Mouse (Mus musculus) natural killer cell, adult 2 months (primary cell): ENCODE data around the gene Arhgef11.

Source experiments
- DNase-seq, 2 experiments: peaks; one replicate each; pipeline ENCODE4 v3.0.0; 2022; ENCODE audit warnings: low spot score in 2 of 2

The Arhgef11 gene

DNA sequence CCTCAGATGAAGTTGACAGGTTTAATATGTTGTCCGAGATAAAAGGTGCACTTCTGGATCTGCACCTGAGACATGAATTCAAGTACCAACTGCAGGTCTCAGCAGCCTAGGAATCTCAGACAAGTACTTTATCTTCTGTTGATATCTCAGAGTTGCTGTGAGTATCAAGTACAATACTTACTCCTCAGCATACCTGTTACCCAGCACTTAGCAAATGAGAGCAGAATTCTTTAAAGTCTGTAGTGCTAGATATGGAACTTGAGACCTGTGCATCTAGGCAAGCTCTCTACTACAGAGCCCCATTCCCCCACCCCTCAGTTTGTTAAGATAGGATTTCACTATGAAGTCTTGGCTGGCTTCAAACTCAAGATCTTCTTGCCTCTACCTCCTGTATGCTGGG, 43.9 kb downstream of the Arhgef11 start:
- no peak for DNase-seq

DNA sequence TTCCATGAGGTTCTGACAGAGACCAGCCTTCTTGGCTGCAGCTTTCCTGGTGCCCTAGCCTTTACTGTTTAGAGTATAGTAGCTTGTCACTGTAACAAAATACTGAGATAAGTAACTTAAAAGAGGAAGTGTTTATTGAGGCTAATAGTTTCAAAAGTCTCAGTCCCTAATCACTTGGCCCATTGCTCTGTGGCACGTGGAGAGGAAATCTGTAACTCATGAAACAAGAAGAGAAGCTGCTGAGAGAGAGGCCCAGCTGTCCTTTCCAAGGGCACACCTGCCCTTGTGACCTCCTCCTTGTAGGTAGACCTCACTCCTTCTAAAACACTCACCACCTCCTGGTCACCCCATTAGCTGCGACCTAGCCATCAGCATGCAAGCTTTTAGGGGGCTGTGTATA, 101.2 kb downstream of the Arhgef11 start:
- no peak for DNase-seq

DNA sequence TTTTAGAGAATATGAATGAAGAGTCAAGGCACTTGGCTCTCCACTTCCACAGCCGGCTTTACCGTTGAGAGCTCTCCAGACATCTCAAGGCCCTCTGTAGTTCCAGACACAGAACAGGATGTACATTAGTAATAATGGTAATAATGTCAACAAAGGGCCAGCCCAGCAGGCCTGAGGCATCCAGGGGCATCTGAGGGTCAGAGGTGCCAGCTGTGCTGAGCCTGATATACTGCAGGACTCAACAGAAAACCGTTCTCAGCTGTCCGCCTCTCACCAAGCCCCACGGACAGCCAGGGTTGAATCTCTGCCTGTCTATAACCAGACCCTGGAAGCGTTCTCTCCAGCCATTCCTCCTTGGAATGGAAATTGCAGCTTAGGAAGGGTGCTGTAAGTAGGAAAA, 107.2 kb downstream of the Arhgef11 start:
- no peak for DNase-seq

DNA sequence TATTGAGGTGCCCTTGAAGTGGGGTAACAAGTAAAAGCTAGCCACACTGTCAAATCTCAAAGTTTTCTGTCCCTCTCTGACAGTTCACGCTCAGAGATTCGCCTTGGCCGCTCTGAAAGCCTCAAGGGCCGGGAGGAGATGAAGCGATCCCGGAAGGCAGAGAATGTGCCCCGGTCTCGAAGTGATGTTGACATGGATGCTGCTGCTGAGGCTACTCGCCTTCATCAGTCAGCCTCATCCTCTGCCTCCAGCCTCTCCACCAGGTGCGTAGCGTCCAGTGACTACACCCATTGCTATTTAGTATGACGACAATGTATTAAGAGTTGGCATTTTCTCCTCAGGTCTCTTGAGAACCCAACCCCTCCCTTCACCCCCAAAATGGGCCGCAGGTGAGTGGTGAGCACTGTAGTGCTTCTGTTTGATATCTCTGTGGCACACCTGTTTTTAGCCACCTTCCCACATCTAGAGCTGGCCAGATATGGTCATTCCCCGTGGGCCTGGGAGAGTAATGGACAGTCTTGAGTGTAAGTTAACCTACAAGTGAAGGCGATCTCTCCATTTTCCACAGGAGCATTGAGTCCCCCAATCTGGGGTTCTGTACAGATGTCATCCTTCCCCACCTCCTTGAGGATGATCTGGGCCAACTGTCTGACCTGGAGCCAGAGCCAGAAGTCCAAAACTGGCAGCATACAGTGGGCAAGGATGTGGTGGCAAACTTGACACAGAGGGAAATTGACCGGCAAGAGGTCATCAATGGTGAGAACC, 108.2 kb downstream of the Arhgef11 start:
- no peak for DNase-seq

DNA sequence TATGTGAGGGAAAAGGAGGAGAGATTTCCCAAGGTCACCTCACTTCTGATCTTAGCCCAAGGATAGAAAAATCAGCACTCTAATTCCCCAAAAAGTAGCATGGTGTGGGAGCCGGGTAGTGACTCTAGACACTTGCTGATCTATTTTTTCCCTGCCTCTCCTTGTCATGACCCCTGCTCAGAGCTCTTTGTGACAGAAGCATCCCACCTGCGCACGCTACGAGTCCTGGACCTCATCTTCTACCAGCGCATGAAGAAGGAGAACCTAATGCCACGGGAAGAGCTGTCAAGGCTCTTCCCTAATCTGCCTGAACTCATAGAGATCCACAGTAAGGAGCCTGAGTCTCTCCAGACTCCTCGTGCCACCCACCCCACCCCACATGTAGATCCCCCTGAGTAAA, 108.8 kb downstream of the Arhgef11 start:
- no peak for DNase-seq

DNA sequence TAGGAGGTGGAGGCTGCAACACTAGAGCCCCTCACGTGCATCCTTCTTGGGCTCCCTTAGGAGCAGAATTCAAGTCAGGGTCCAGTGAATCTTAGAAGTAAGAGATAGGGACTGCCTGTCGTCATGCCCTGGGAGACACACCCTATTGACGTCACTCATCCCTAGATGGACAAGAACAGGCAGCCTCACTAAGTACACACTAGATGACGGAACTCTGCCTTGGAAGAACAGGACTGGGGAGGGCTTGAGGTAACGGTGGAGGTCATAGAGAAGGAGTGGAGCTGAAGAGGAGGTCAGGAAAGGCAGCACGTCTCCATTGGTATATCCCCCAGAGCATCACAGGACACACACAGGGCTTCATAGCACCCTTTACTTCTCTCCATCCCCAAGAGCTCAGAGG, 111.3 kb downstream of the Arhgef11 start:
- no peak for DNase-seq

DNA sequence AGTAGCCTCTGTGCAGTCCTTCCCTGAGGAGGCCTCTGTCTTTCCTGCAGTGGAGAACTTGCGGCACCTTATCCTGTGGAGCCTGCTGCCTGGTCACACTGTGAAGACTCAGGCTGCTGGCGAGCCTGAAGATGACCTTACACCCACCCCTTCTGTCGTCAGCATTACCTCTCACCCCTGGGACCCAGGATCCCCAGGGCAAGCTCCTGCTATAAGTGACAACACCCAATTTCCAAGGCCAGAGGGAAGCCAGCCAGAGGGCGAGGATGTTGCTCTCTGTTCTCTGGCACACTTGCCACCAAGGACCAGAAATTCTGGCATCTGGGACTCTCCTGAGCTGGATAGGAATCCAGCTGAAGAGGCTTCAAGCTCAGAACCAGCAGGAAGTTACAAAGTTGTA, 115.7 kb downstream of the Arhgef11 start:
- no peak for DNase-seq

DNA sequence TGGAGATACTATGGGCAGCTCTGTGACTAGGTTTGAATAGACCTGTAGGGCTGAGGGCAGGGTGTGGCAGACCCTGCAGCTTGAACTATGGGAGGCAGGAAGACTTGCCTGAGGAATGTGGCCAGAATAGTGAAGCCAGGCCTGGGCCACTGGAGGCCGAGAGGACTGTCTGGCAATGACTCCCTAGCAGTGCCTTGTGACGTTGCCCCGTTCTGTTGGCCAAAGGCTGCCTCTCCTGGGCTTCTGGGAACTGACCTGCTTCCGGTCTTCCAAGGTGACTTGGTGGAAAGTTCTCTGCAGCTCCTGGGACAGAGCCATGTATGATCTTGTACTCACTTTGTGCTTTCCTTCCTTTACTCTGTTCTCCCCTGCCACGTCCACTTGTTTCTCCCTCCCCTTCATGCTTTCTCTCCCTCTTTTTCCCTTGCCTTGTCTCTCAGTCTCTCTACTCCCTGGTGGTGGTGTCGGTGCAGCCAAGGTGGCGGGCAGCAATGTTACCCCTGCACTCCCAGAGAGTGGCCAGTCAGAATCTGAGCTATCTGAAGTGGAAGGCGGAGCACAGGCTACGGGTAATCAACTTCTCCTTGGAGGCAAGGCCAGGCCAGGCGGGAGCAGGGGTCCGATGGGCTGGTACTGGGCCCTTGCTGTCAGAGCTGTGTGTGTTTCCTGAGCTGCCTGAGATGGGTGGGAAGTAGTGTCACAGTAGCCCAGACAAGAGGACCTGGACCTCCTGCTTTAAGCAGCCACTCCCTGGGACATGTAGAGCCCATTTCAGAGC, 116.8 kb downstream of the Arhgef11 start:
- DNase-seq, result no peak

DNA sequence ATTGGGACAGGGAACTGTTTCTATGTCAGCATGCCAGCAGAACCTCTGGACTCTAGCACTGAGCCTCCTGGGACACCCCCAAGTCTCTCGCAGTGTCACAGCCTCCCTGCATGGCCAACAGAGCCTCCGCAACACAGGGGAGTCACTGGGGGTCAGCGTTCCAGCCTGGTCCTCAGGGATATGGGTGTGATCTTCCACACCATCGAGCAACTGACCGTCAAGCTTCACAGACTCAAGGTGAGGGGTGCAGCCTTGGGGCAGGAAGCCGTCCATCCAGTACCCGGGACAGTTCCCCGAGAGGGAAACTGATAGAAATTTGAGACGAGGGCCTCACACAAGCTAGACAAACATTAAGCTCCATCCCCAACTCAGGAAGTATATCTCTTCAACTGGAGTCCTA, 118.0 kb downstream of the Arhgef11 start:
- DNase-seq, result no peak

DNA sequence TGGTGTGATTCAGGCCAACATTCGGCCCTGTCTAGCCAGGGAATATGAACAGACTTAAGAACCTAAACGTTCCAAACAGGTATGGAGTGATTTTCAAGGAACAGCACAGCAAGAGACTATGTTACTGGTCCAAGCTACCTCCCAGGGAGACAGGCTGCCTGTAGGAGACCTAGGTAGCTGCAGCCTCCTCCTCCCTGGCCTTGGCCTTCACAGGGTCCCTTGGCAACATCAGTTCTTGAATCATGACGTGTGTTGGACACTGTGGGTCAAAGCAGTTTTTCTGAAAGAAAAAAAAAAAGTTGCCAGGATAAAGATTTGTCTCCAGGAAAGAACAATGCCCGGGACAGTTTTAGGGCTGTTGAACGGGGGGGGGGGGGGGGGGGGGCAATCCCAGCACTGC, 121.5 kb downstream of the Arhgef11 start:
- no peak for DNase-seq

DNA sequence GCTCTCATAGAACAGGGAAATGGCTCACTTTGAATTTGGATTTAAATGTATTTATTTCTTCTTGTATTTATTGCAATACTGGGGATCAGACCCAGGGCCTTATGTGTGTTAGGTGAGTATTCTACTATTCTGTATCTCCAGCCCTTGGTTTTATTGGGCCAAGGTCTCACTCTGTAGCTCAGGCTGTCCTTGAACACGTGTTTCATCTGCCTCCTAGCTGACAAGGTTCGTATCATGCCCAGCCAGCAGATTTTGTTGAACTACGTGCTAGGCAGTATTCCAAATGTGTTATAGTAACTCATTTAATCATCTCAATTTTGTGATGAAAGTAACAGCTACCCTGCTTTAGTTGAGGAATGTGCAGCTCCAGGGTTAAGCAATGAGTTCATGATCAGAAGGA, 124.7 kb downstream of the Arhgef11 start:
- DNase-seq, result no peak

DNA sequence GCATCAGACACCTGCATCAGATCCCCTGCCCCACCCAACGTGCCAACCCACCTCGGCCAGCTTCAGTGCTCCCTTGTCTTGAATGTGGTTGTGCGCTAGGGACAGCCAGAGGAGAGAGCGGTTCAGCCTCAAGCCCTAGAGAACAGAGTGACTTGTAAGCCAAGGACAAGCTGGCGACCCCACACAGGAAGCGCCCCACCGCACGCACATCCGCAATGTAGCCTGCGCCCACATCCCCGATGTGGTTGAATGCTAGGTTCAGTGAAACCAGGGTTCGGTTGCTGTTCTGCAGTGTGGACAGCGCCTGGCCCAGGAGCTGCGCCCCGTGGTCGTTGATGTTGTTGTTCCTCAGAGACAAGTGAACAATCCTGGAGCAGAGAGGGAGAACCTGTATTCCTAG, 125.4 kb downstream of the Arhgef11 start:
- DNase-seq, result peak; percentile 61 to 67

DNA sequence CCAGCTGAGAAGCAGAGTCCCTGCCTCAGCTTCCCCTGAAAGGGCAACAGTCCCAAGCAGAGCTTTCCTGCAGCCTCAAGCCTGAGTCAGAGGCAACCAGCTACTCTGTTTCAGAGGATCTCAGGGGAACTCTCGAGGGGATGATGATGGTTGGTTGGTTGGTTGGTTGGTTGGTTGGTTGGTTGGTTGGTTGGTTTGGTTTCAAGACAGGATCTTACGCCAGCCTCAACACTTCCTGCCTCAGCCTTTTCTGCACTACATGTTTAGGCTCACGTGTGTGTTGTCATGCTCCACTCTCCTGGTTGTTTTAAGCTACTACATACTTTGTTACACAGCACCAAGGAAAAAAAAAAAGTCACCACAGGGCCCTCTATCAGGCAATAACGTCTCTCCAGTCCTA, 126.6 kb downstream of the Arhgef11 start:
- DNase-seq, result peak in 1 of 2 experiments; percentile 30

DNA sequence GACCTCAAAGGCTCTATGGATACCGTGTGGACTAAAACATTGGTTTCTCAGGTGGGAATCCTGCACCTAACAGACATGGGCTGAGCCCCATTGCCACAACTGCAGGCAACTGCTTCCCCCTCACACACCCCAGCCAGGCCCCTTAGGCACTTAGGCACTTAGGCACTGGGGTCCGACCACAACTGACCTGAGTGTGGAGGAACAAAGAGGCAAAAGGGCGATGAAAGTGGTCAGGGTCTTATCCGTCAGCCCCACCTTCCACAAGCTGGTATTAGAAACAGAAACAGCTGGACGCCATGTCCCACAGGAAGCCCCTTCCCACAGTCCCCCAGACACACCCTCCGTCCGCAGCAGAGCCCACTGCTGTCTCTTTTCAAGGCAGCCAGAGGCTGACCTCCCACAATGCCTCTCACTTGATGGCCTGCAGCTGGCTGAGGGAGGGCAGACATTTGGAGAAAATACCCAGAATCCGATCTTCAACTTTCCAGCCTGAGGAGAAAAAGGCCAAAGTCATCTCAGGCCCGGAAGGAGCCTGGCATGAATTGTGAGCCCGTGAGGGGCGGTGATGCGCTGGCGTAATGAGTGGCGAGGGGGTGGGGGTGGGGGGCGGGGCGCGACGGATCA, 127.8 kb downstream of the Arhgef11 start:
- DNase-seq, result no peak

DNA sequence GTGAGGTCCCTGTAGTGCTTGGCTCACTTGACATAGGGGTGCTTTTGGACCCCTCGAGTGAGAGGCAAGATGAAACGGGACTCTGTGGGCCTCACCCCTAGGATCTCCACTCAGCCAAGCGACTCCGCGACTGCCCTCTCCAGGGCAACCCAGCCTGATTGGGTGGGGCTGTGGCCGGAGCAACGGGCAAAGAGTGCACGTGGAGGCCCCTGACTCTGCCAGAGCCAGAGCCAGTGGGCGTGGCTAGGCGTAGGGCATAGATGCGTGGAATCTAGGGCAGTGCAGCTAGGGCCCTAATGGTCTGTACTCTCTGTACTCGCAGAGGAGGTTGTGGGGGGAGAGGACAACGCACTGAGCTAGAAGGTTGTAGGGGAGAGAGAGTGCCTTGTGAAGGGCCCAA, 131.1 kb downstream of the Arhgef11 start, which contains the start of gene Lrrc71:
TSS of gene Lrrc71 (minus strand) at position 195 of the 400 bp plus-strand sequence.
- no peak for DNase-seq

DNA sequence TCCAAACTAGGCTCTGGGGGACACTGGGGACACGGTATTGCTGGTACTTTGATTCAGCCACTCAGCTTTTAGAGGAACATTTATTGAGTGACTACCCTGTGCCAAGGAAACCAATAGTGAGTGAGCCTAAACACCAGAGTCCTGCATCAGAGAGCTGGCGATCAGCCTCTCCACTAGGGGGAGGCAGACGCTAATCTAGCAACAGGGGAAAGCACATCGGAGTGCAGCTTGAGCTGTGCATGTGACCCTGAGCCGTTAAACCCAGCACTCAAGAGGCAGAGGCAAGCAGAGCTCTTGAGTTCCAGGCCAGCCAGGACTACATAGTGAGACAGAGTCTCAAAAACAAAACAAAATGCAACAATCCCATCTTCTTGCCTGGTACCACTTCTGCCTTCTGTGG, 131.7 kb downstream of the Arhgef11 start:
- DNase-seq, result peak; percentile 39 to 47

DNA sequence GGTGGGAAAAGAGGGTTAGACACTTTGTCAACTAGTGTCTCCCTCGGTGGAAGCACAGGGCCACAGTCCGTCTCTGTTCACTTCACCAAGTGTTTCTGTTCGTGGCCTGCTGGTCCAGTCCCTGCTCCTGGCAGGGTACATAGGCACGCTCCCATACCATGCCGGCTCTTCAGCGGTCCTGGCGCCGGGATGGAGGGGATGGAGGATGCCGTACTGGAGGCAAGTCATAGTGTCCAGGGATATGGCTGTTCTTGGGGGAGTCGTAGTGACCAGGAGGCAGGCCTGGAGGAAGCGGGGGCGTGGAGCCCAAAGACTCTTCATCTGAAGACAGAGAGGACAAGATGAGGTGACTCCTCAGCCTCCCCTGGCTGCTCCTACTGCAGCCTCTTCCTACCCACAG, 132.6 kb downstream of the Arhgef11 start:
- DNase-seq, result no peak

DNA sequence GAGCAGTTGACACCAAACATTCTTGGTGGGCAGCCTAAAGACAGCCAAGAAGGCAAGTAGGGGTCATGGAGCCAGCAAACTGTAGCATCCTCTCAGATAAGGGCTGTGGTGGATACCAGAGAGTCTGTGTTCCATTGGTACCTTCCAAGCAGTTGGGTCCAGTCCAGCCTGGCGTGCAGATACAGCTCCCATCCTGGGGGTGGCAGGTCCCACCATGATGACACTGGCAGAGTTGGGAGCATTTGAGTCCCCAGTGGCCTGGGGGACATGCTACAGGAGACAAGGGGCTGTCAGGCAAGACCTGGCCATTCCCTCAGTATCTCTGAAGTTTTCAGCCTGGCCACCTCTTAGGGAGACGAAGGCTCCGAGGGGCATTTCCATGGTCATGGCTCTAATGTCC, 135.2 kb downstream of the Arhgef11 start:
- DNase-seq, result no peak

DNA sequence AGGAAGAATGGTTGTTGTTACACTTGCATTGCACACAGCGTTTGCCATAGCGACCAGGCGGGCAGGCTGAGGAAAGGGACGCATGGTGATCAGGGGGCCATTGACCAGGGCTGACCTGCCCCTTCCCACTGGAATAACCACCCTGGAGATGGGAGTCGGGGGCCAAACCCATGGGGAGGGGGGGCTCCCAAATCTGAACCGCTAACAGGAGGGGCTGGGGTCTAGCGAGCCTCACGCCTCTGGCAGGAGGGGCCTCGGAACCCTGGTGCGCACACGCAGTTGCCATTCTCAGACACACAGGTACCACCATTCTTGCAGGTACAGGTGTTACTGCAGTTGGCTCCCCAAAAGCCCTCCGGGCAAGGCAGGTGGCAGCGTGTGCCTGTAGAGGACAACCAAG, 136.5 kb downstream of the Arhgef11 start:
- DNase-seq, result no peak

DNA sequence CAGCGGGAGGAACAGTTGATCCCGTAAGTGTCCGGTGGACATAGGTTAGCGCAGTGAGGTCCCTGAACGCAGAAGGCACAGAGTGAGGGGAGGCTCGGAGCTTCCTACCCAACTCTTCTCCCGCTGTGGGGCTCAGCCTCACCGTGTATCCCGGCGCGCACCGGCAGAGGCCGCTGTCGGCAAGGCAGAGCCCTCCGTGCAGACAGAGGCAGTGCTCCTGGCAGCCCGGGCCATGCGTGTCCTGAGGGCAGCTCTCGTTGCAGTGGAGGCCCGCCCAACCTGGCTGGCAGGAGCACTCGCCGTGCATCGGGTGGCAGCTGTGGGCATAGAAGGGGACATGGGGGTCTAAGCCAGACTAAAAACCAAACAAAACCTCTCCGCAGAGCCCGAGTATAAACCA, 138.6 kb downstream of the Arhgef11 start:
- peak; percentile 63 to 77 for DNase-seq

DNA sequence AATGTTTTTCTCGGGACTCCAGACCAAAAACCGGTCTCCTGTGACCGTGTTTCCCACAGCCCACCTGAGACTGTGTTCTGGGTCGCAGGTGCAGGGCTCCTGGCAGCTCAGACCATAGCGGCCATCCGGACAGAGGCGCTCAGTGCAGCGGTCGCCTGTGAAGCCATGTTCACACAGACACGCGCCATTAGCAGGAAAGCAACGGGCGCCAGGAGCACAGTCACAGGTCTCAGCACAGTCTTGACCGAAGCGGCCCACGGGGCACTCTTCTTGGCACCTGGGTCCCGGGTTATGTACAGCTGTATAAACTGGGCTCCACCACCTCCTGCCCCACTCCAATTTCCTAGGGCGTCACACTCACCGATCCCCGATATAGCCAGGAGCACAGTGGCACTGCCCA, 139.1 kb downstream of the Arhgef11 start:
- DNase-seq, result no peak

DNA sequence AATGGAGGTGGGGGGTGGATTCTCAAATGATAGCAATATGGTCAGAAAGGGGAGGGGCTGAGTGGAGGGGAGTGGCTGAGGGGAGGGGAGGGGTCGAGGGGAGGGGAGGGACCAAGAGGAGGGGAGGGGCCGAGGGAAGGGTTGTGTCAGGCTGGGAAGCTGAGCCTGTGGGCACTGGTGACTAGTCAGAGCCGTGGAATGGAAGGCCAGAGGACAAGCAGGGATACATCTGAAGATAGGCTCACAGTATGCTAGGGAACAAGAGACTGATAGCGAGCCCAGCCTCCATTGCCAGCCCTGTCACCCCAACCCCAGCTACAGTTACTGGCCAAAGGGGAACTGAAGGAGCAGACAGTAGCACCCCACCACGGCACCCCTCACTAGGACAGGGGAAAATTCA, 141.3 kb downstream of the Arhgef11 start:
- no peak for DNase-seq
